Mouse (Mus musculus) ES-E14 (cell line): Measurements from ENCODE around the gene Zfp282. TPM values are rescaled to one million over a fixed set of nuclear protein-coding genes. Genes with fewer than 3 reads are reported as not detected.
A peak's percentile ranks its signal among the peaks of the same experiment; 100 is the strongest.

Source experiments
- DNase-seq: peaks from one replicate; pipeline ENCODE4 v3.0.0-alpha.2; 2013; ENCODE audit warnings: low read depth, low spot score
- H3K27ac ChIP-seq: 2 replicates; pipeline ENCODE4 v1.5.1; 2012; ENCODE audit warnings: low read depth, mild to moderate bottlenecking, low read length, moderate library complexity, mixed read lengths; ENCODE audit not compliant: poor library complexity, insufficient read depth, severe bottlenecking
- H3K36me3 ChIP-seq: 2 replicates; pipeline ENCODE4 v1.6.1; 2012; ENCODE audit warnings: mild to moderate bottlenecking, low read length, moderate library complexity, mixed read lengths; ENCODE audit not compliant: control insufficient read depth, poor library complexity, insufficient read depth, severe bottlenecking
- H3K4me1 ChIP-seq, 2 experiments: fragments of 150-350 bp in 1 of 2; sonication (generic) in 1 of 2; 2 replicates each; pipeline ENCODE4 v1.6.1; 2012; ENCODE audit warnings: low read length in 2 of 2, mild to moderate bottlenecking in 1 of 2, mixed read lengths in 1 of 2; ENCODE audit not compliant: control insufficient read depth in 2 of 2, insufficient read depth in 2 of 2, poor library complexity in 1 of 2
- H3K4me3 ChIP-seq, 2 experiments: fragments of 150-350 bp in 1 of 2; sonication (generic) in 1 of 2; 2 replicates each; pipeline ENCODE4 v1.5.1; 2012; ENCODE audit warnings: low read length in 2 of 2, low read depth in 1 of 2, mild to moderate bottlenecking in 1 of 2, mixed read lengths in 1 of 2; ENCODE audit not compliant: insufficient read depth in 1 of 2, poor library complexity in 1 of 2, severe bottlenecking in 1 of 2
- H3K9ac ChIP-seq: 2 replicates; pipeline ENCODE4 v1.6.1; 2012; ENCODE audit warnings: low read depth, mild to moderate bottlenecking, low read length, mixed read lengths; ENCODE audit not compliant: poor library complexity, insufficient read depth, severe bottlenecking
- H3K9me3 ChIP-seq: fragments of 150-350 bp; sonication (generic); 2 replicates; pipeline ENCODE4 v1.6.1; 2012; ENCODE audit warnings: low read depth, mild to moderate bottlenecking, low read length; ENCODE audit not compliant: control insufficient read depth, insufficient read depth
- CHD2 ChIP-seq: IDR thresholded peaks from 2 replicates; pipeline ENCODE4 v1.6.1; 2014; ENCODE audit warnings: mild to moderate bottlenecking, low read depth, low read length, inconsistent platforms
- HCFC1 ChIP-seq: IDR thresholded peaks from 2 replicates; pipeline ENCODE4 v1.6.1; 2012; ENCODE audit warnings: low read length, inconsistent platforms, borderline replicate concordance; ENCODE audit not compliant: insufficient read depth
- MAFK ChIP-seq: IDR thresholded peaks from 2 replicates; pipeline ENCODE4 v1.6.1; 2014; ENCODE audit warnings: mild to moderate bottlenecking, low read depth, low read length, inconsistent platforms; ENCODE audit not compliant: insufficient read depth
- ZC3H11A ChIP-seq: IDR thresholded peaks from 2 replicates; pipeline ENCODE4 v1.6.1; 2012; ENCODE audit warnings: low read depth, mild to moderate bottlenecking, inconsistent platforms, low read length, borderline replicate concordance
- ZNF384 ChIP-seq: IDR thresholded peaks from 2 replicates; pipeline ENCODE4 v1.6.1; 2012; ENCODE audit warnings: low read depth, low read length, inconsistent platforms
- in situ Hi-C, 2 experiments: fragments of 600-800 bp; cut with MboI; formaldehyde crosslinking; loops; one replicate each; pipeline ENCODE4 v1.15.1; 2025; ENCODE audit warnings: low sequenced_read_pairs in 2 of 2, inconsistent platforms in 1 of 2; ENCODE audit not compliant: unreplicated experiment in 2 of 2
- total RNA-seq: library from RNA; depleted of rRNA; stranded (reverse); fragments of 300-350 nt; gene quantifications from 2 replicates; pipeline ENCODE4 v1.2.3, GENCODE M21; 2012

Gene Zfp282
- total RNA-seq, 1 experiment, result 6.3 TPM

- H3K27ac ChIP-seq, result no peak overlapping the region
- no peak for TF ChIP-seq HCFC1
- no peak for TF ChIP-seq ZNF384
- TF ChIP-seq CHD2, result no peak
- no peak for TF ChIP-seq ZC3H11A
- TF ChIP-seq MAFK, result no peak
- no peak overlapping the region for H3K4me3 ChIP-seq
- no peaks in the 10 kb centered on the region for H3K36me3 ChIP-seq
- no peak overlapping the region for H3K9ac ChIP-seq
- DNase-seq, result no peak
- H3K9me3 ChIP-seq, result no peaks in the 10 kb centered on the region
- in situ Hi-C loops, result no loop called here
- 0 out of 4 replicates have a peak, but pooled peaks cover 0 to 2% of the 10 kb centered on the region in 2 experiments for H3K4me1 ChIP-seq
Observed at GRCm38 (mm10) chr6:47872266-47872665, 4.7 kb upstream of the Zfp282 start.

GRCm38 (mm10) chr6:47877461-47878132 is 593 bp downstream of the Zfp282 start:
- no peaks in the 10 kb centered on the region for H3K4me1 ChIP-seq
- DNase-seq, result peak; percentile 61
- H3K27ac ChIP-seq, result no peak overlapping the region; the same call in 1 of the 2 replicates
- peak overlapping the region; percentile 92 to 97 for H3K4me3 ChIP-seq
- TF ChIP-seq HCFC1, result 0 out of 2 replicates have a peak, but pooled peaks have one; percentile 35
- no peak for TF ChIP-seq CHD2
- TF ChIP-seq ZC3H11A, result no peak
- no peaks in the 10 kb centered on the region; the same call in 1 of the 2 replicates for H3K36me3 ChIP-seq
- in situ Hi-C loops, result no loop called here
- no peaks in the 10 kb centered on the region for H3K9me3 ChIP-seq
- peak overlapping the region; percentile 84 for H3K9ac ChIP-seq

GRCm38 (mm10) chr6:47878133-47878514 is 1.1 kb downstream of the Zfp282 start:
- Histone ChIP-seq H3K9me3 (no peaks in the 10 kb centered on the region), H3K27ac (no peak overlapping the region), H3K36me3 (no peaks in the 10 kb centered on the region; the same call in 1 of the 2 replicates), H3K4me1 (no peaks in the 10 kb centered on the region), H3K4me3 (peak overlapping the region; percentile 92 to 97), H3K9ac (peak overlapping the region; percentile 84)
- in situ Hi-C loops, result no loop called here
- no peak for DNase-seq
- TF ChIP-seq MAFK (no peak), ZC3H11A (no peak), ZNF384 (no peak), CHD2 (no peak), HCFC1 (no peak)

GRCm38 (mm10) chr6:47878593-47878992 is 1.6 kb downstream of the Zfp282 start:
- Histone ChIP-seq H3K4me1 (no peaks in the 10 kb centered on the region), H3K4me3 (peak overlapping the region in 1 of 2 experiments; percentile 97; a peak in 2 of 4 replicates), H3K36me3 (no peaks in the 10 kb centered on the region; the same call in 1 of the 2 replicates), H3K27ac (no peak overlapping the region), H3K9me3 (no peaks in the 10 kb centered on the region), H3K9ac (no peak overlapping the region)
- in situ Hi-C loops, result no loop called here
- TF ChIP-seq MAFK (no peak), HCFC1 (no peak), ZC3H11A (no peak), ZNF384 (no peak), CHD2 (no peak)
- no peak for DNase-seq
